Mouse (Mus musculus) hindbrain, embryonic 10.5 days (tissue): ENCODE measurements around the gene Col4a2. TPM values are rescaled to one million over a fixed set of nuclear protein-coding genes. Genes with fewer than 3 reads are reported as not detected.
A peak's percentile ranks its signal among the peaks of the same experiment; 100 is the strongest.

Source experiments
- DNase-seq: peaks from one replicate; pipeline ENCODE4 v3.0.0-alpha.2; 2017; ENCODE audit warnings: low spot score
- H3K27ac ChIP-seq: fragments of 300-500 bp; sonication (generic); 2 replicates; pipeline ENCODE4 v1.5.1; 2016; ENCODE audit warnings: mild to moderate bottlenecking, moderate library complexity
- H3K27me3 ChIP-seq: fragments of 300-500 bp; sonication (generic); 2 replicates; pipeline ENCODE4 v1.6.1; 2016; ENCODE audit warnings: mild to moderate bottlenecking; ENCODE audit not compliant: poor library complexity, insufficient read depth, severe bottlenecking
- H3K36me3 ChIP-seq: fragments of 300-500 bp; sonication (generic); 2 replicates; pipeline ENCODE4 v1.6.1; 2016; ENCODE audit warnings: mild to moderate bottlenecking, moderate library complexity
- H3K4me1 ChIP-seq: fragments of 300-500 bp; sonication (generic); replicated peaks from 2 replicates; pipeline ENCODE4 v1.6.1; 2016; ENCODE audit warnings: mild to moderate bottlenecking
- H3K4me3 ChIP-seq: fragments of 300-500 bp; sonication (generic); 2 replicates; pipeline ENCODE4 v1.5.1; 2016; ENCODE audit warnings: mild to moderate bottlenecking, moderate library complexity
- H3K9me3 ChIP-seq: fragments of 300-500 bp; sonication (generic); 2 replicates; pipeline ENCODE4 v1.6.1; 2016; ENCODE audit warnings: mild to moderate bottlenecking, moderate library complexity
- WGBS: fragments of 180-500 bp; shearing (Covaris S2); methylation state at CpG from one replicate; pipeline ENCODE4 v1.1.7; 2016; 5-methylcytosine and 5-hydroxymethylcytosine counted together
- polyA plus RNA-seq: library from polyadenylated mRNA; unstranded; fragments of >200 nt; fragmentation: Nextera tagmentation; extraction: Ambion mirVana; gene quantifications from 2 replicates; pipeline ENCODE4 v1.2.1, GENCODE M21; 2016

The Col4a2 gene
- polyA plus RNA-seq, 1 experiment from 2014 or later, result 52.9 TPM

- no peak for DNase-seq
- H3K4me1 ChIP-seq, result peaks cover 56% of the 10 kb centered on the region
- WGBS, result 86% methylated on average over 4 of the region's 4 CpGs
- no peaks in the 10 kb centered on the region for H3K27me3 ChIP-seq
- H3K36me3 ChIP-seq, result no peaks in the 10 kb centered on the region
- no peaks in the 10 kb centered on the region for H3K9me3 ChIP-seq
- no peak overlapping the region for H3K27ac ChIP-seq
- H3K4me3 ChIP-seq, result no peak overlapping the region
Measured at GRCm38 (mm10) chr8:11335238-11335637, 22.6 kb downstream of the Col4a2 start.

- Histone ChIP-seq H3K9me3 (no peaks in the 10 kb centered on the region), H3K36me3 (no peaks in the 10 kb centered on the region), H3K4me1 (peaks cover 60% of the 10 kb centered on the region), H3K27me3 (no peaks in the 10 kb centered on the region), H3K27ac (peak overlapping the region; percentile 40; the same call in 1 of the 2 replicates), H3K4me3 (no peak overlapping the region)
- 88% methylated on average over 5 of the region's 5 CpGs for WGBS
- no peak for DNase-seq
Measured at GRCm38 (mm10) chr8:11336346-11336745, 23.7 kb downstream of the Col4a2 start.

GRCm38 (mm10) chr8:11337642-11338041 is 25.0 kb downstream of the Col4a2 start:
- Histone ChIP-seq H3K36me3 (no peaks in the 10 kb centered on the region), H3K9me3 (no peaks in the 10 kb centered on the region), H3K4me1 (peaks cover 56% of the 10 kb centered on the region), H3K27me3 (no peaks in the 10 kb centered on the region), H3K27ac (no peak overlapping the region), H3K4me3 (no peak overlapping the region)
- 92% methylated on average over 10 of the region's 10 CpGs for WGBS
- DNase-seq, result no peak

- whole genome bisulfite sequencing, result 90% methylated on average over 9 of the region's 9 CpGs
- no peaks in the 10 kb centered on the region for H3K36me3 ChIP-seq
- no peak overlapping the region for H3K27ac ChIP-seq
- no peaks in the 10 kb centered on the region for H3K9me3 ChIP-seq
- DNase-seq, result no peak
- H3K27me3 ChIP-seq, result no peaks in the 10 kb centered on the region
- no peak overlapping the region for H3K4me3 ChIP-seq
- peaks cover 56% of the 10 kb centered on the region for H3K4me1 ChIP-seq
Measured at GRCm38 (mm10) chr8:11338507-11338906, 25.9 kb downstream of the Col4a2 start.

GRCm38 (mm10) chr8:11340310-11341110 is 27.9 kb downstream of the Col4a2 start:
- Histone ChIP-seq H3K4me1 (peaks cover 38% of the 10 kb centered on the region), H3K4me3 (no peak overlapping the region), H3K27me3 (no peaks in the 10 kb centered on the region), H3K27ac (peak overlapping the region; percentile 26; the same call in 1 of the 2 replicates), H3K36me3 (no peaks in the 10 kb centered on the region), H3K9me3 (no peaks in the 10 kb centered on the region)
- DNase-seq, result no peak
- 78% methylated on average over 12 of the region's 12 CpGs for WGBS

- Histone ChIP-seq H3K4me1 (peaks cover 33% of the 10 kb centered on the region), H3K9me3 (no peaks in the 10 kb centered on the region), H3K27ac (no peak overlapping the region), H3K36me3 (no peaks in the 10 kb centered on the region), H3K27me3 (no peaks in the 10 kb centered on the region), H3K4me3 (no peak overlapping the region)
- DNase-seq, result no peak
- 86% methylated on average over 3 of the region's 3 CpGs for WGBS
Measured at GRCm38 (mm10) chr8:11341111-11341566, 28.5 kb downstream of the Col4a2 start.

GRCm38 (mm10) chr8:11344459-11344858 is 31.9 kb downstream of the Col4a2 start:
- peaks cover 30% of the 10 kb centered on the region for H3K4me1 ChIP-seq
- H3K4me3 ChIP-seq, result no peak overlapping the region
- H3K36me3 ChIP-seq, result no peaks in the 10 kb centered on the region
- no peaks in the 10 kb centered on the region for H3K27me3 ChIP-seq
- no peak overlapping the region for H3K27ac ChIP-seq
- no peaks in the 10 kb centered on the region for H3K9me3 ChIP-seq
- WGBS, result 84% methylated on average over 9 of the region's 9 CpGs
- no peak for DNase-seq

- 83% methylated on average over 10 of the region's 10 CpGs for WGBS
- no peak for DNase-seq
- Histone ChIP-seq H3K4me3 (no peak overlapping the region), H3K27ac (no peak overlapping the region), H3K27me3 (no peaks in the 10 kb centered on the region), H3K36me3 (no peaks in the 10 kb centered on the region), H3K9me3 (no peaks in the 10 kb centered on the region), H3K4me1 (0 out of 2 replicates have a peak, but pooled peaks cover 13% of the 10 kb centered on the region)
Measured at GRCm38 (mm10) chr8:11346225-11346624, 33.6 kb downstream of the Col4a2 start.

- Histone ChIP-seq H3K4me1 (0 out of 2 replicates have a peak, but pooled peaks cover 13% of the 10 kb centered on the region), H3K4me3 (no peak overlapping the region), H3K36me3 (no peaks in the 10 kb centered on the region), H3K27ac (no peak overlapping the region), H3K9me3 (no peaks in the 10 kb centered on the region), H3K27me3 (no peaks in the 10 kb centered on the region)
- DNase-seq, result no peak
- WGBS, result 89% methylated on average over 9 of the region's 9 CpGs
Measured at GRCm38 (mm10) chr8:11347699-11348098, 35.1 kb downstream of the Col4a2 start.

GRCm38 (mm10) chr8:11348622-11349021 is 36.0 kb downstream of the Col4a2 start:
- Histone ChIP-seq H3K4me3 (no peak overlapping the region), H3K27ac (0 out of 2 replicates have a peak overlapping the region, but pooled peaks have one; percentile 5), H3K4me1 (0 out of 2 replicates have a peak, but pooled peaks cover 13% of the 10 kb centered on the region), H3K27me3 (no peaks in the 10 kb centered on the region), H3K36me3 (no peaks in the 10 kb centered on the region), H3K9me3 (no peaks in the 10 kb centered on the region)
- WGBS, result 86% methylated on average over 11 of the region's 11 CpGs
- DNase-seq, result no peak

GRCm38 (mm10) chr8:11351355-11351754 is 38.8 kb downstream of the Col4a2 start:
- WGBS, result 90% methylated on average over 6 of the region's 6 CpGs

GRCm38 (mm10) chr8:11352514-11352913 is 39.9 kb downstream of the Col4a2 start:
- 86% methylated on average over 11 of the region's 11 CpGs for WGBS
- H3K4me1 ChIP-seq, result 0 out of 2 replicates have a peak, but pooled peaks cover 10% of the 10 kb centered on the region
- H3K27ac ChIP-seq, result no peak overlapping the region
- H3K4me3 ChIP-seq, result no peak overlapping the region
- DNase-seq, result no peak
- H3K9me3 ChIP-seq, result no peaks in the 10 kb centered on the region
- peaks cover 5% of the 10 kb centered on the region; the same call in 1 of the 2 replicates for H3K36me3 ChIP-seq
- H3K27me3 ChIP-seq, result no peaks in the 10 kb centered on the region

More at GRCm38 (mm10) chr8:11351355-11351754, 38.8 kb downstream of the Col4a2 start:
- H3K4me1 ChIP-seq, result 0 out of 2 replicates have a peak, but pooled peaks cover 12% of the 10 kb centered on the region
- no peak for DNase-seq
- peaks cover 5% of the 10 kb centered on the region; the same call in 1 of the 2 replicates for H3K36me3 ChIP-seq
- H3K27ac ChIP-seq, result no peak overlapping the region
- H3K9me3 ChIP-seq, result no peaks in the 10 kb centered on the region
- no peaks in the 10 kb centered on the region for H3K27me3 ChIP-seq
- H3K4me3 ChIP-seq, result no peak overlapping the region

GRCm38 (mm10) chr8:11354800-11355451 is 42.3 kb downstream of the Col4a2 start:
- Histone ChIP-seq H3K9me3 (no peaks in the 10 kb centered on the region), H3K4me1 (peaks cover 17% of the 10 kb centered on the region), H3K36me3 (peaks cover 5% of the 10 kb centered on the region; the same call in 1 of the 2 replicates), H3K27ac (no peak overlapping the region), H3K27me3 (no peaks in the 10 kb centered on the region), H3K4me3 (no peak overlapping the region)
- 92% methylated on average over 8 of the region's 8 CpGs for WGBS
- no peak for DNase-seq
